Mouse (Mus musculus): ENCODE results near the gene Ppp2r2c. TPM values are rescaled to one million over a fixed set of nuclear protein-coding genes. Genes with fewer than 3 reads are reported as not detected.

Ppp2r2c gene
- polyA plus RNA-seq, 1 experiment from 2014 or later = 1.2 TPM

- Histone ChIP-seq H3K4me2 (no peak overlapping the region), H3K36me3 (ENCODE audit: control insufficient read depth, insufficient read depth, low read length) (no peaks in the 10 kb centered on the region), H3K9ac (ENCODE audit: low read length) (no peak overlapping the region), H3K27me3 (ENCODE audit: control insufficient read depth, insufficient read depth, low read length) (no peaks in the 10 kb centered on the region), H3K4me1 (ENCODE audit: control insufficient read depth, insufficient read depth, low read length) (peaks cover 3% of the 10 kb centered on the region), H3K9me3 (ENCODE audit: control insufficient read depth, low read length) (no peaks in the 10 kb centered on the region), H3K4me3 (ENCODE audit: low read depth, low read length) (no peak overlapping the region), H3K27ac (ENCODE audit: low read depth, low read length) (no peak overlapping the region)
- 54% methylated on average over 2 of the region's 2 CpGs for WGBS
- no peak for ATAC-seq (ENCODE audit: low FRiP score)
- peak; percentile 96 for DNase-seq (ENCODE audit: low spot score, missing footprints)
These were observed 133.7 kb downstream of the Ppp2r2c start for GRCm38 (mm10) chr5:37002001-37002400.

Other genes with a start within 250 kb of the Ppp2r2c start
- gene D5Ertd579e, start 172.5 kb upstream of the Ppp2r2c start, polyA plus RNA-seq (2014; fragmentation: Nextera tagmentation; extraction: Ambion mirVana) = 32.9 and 35.6 TPM in 2 replicates
- 20.8 and 23.3 TPM in 2 replicates for gene Bloc1s4, start 119.9 kb upstream of the Ppp2r2c start, polyA plus RNA-seq (2014; fragmentation: Nextera tagmentation; extraction: Ambion mirVana)
- gene Mrfap1, start 71.7 kb upstream of the Ppp2r2c start, polyA plus RNA-seq (2014; fragmentation: Nextera tagmentation; extraction: Ambion mirVana) = 615 and 623 TPM in 2 replicates
- gene Man2b2, start 37.9 kb upstream of the Ppp2r2c start, polyA plus RNA-seq (2014; fragmentation: Nextera tagmentation; extraction: Ambion mirVana) = 11.9 and 12.4 TPM in 2 replicates
- gene Wfs1, start 120.7 kb downstream of the Ppp2r2c start, polyA plus RNA-seq (2014; fragmentation: Nextera tagmentation; extraction: Ambion mirVana) = 6.4 and 7.0 TPM in 2 replicates
- gene Gm1043, start 216.9 kb downstream of the Ppp2r2c start, polyA plus RNA-seq (2014; fragmentation: Nextera tagmentation; extraction: Ambion mirVana) = 0.04 TPM in 2 replicates

Measured in midbrain, embryonic 11.5 days (tissue).